Mouse (Mus musculus) CH12.LX (cell line): ENCODE data around the gene Tmem62.

Experiments
- CHD2 ChIP-seq: IDR thresholded peaks from 2 replicates; pipeline ENCODE4 v1.6.1; 2011; ENCODE audit warnings: low read length, improper control_type of control experiment
- E2F4 ChIP-seq: IDR thresholded peaks from 2 replicates; pipeline ENCODE4 v1.6.1; 2011; ENCODE audit warnings: low read depth, low read length, improper control_type of control experiment; ENCODE audit not compliant: insufficient replicate concordance
- MAFK ChIP-seq: IDR thresholded peaks from 2 replicates; pipeline ENCODE4 v1.6.1; 2011; ENCODE audit warnings: low read length, improper control_type of control experiment; ENCODE audit not compliant: insufficient replicate concordance
- NELFE ChIP-seq: IDR thresholded peaks from 2 replicates; pipeline ENCODE4 v1.6.1; 2011; ENCODE audit warnings: low read depth, low read length, improper control_type of control experiment
- TBP ChIP-seq: conservative IDR thresholded peaks from 2 replicates; pipeline ENCODE4 v1.6.1; 2011; ENCODE audit warnings: low read depth, low read length, improper control_type of control experiment
- USF2 ChIP-seq: conservative IDR thresholded peaks from 2 replicates; pipeline ENCODE4 v1.6.1; 2011; ENCODE audit warnings: low read depth, low read length, improper control_type of control experiment

DNA sequence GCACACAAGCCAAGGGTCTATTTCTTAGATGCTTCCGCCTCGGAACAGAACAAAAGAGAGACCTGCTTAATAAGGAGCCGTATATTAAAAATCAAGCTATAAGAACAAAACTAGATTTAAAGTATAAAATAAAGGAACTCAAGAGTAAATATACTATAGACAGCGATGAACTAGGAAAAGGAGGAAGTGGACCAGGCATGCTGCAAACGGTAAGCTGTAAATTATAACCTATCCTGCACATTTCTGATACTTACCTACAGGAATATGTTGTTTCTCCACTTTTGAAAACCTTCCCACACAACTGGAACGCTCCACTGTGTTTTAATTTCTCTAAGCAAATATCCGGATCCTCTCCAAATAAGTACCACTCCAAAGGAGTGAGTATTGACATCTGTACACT is 13.7 kb upstream of the Tmem62 start:
- no peak for TF ChIP-seq MAFK
- no peak for TF ChIP-seq USF2
- TF ChIP-seq E2F4, result no peak
- no peak for TF ChIP-seq CHD2
- TF ChIP-seq NELFE, result no peak
- no peak for TF ChIP-seq TBP
